Mouse (Mus musculus): ENCODE measurements around the gene Vax1. TPM values are rescaled to one million over a fixed set of nuclear protein-coding genes. Genes with fewer than 3 reads are reported as not detected.

Gene Vax1
- polyA plus RNA-seq (2012): not detected in 2 replicates

GRCm38 (mm10) chr19:59169936-59170765 lies at the start of gene Vax1:
Vax1 (minus strand) TSS chr19:59170056.

GRCm38 (mm10) chr19:59218991-59219390 lies 49.1 kb upstream of the Vax1 start, which contains the start of gene Kcnk18:
Kcnk18 (plus strand) TSS chr19:59219214.

Other genes with a start within 250 kb of the Vax1 start
- gene Eno4, start 226.6 kb downstream of the Vax1 start, polyA plus RNA-seq (2012): 0.02 TPM in 1 of 2 replicates, not detected in the other
- 0.03 TPM in 1 of 2 replicates, not detected in the other for gene Hspa12a, start 226.4 kb downstream of the Vax1 start, polyA plus RNA-seq (2012)
- 0.34 and 0.41 TPM in 2 replicates for gene Shtn1, start 94.0 kb downstream of the Vax1 start, polyA plus RNA-seq (2012)
- not detected in 2 replicates for gene Kcnk18, start 49.2 kb upstream of the Vax1 start, polyA plus RNA-seq (2012)
- gene Slc18a2, start 90.8 kb upstream of the Vax1 start, polyA plus RNA-seq (2012): 7.4 and 12.9 TPM in 2 replicates
- gene Rps12-ps3, start 152.2 kb upstream of the Vax1 start, polyA plus RNA-seq (2012): 45.6 and 50.4 TPM in 2 replicates
- gene Pdzd8, start 175.7 kb upstream of the Vax1 start, polyA plus RNA-seq (2012): 12.7 and 15.3 TPM in 2 replicates